Mouse (Mus musculus): ENCODE data around the gene Eif4g2.

Gene Eif4g2

DNA sequence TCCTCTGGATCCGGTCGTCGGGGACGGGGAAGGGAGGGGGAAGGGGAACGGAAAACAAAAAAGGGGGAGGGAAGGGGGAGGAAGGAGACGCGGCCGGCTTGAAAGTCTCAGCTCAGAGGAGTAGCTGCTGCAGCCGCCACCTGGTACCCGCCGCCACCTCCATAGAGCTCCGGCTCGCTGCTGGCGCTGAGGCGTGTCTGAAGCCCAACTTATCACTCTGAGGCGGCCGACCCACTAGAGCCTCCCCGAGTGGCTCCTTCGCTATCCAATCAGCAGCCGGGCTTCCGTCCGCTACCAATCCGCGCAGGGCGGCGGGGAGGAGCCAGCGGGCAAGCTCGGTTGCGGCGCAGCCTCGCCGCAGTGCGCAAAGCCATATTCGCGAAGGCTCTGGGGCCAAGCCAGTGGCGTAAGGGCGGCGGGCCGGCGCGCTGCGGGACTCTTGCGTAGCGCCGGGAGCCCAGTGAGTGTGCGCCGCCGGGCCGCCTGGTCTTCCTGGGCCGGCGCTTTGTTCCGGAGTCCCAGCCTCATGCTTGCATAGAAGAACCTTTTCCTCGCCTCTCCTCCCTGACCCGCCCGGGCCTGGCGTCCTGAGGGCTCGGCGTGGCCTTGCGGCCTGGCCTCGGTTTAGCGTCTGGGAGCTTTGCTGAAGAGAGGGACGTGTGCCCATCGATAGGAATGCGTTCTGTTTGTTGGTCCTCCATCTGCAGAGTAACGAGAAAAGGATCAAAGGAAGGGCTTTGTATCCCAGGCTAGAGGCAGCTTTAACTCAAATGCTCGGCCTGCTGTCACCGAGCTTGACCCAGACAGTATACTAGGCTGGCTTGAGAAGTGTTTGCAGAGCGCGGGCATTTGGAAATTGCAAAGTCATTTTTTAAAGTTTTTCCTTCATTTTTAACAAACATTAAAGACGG is at the start of gene Eif4g2:
TSS of gene Eif4g2 (minus strand) at position 209 of the 911 bp plus-strand sequence.
- peak; percentile 99 for DNase-seq

DNA sequence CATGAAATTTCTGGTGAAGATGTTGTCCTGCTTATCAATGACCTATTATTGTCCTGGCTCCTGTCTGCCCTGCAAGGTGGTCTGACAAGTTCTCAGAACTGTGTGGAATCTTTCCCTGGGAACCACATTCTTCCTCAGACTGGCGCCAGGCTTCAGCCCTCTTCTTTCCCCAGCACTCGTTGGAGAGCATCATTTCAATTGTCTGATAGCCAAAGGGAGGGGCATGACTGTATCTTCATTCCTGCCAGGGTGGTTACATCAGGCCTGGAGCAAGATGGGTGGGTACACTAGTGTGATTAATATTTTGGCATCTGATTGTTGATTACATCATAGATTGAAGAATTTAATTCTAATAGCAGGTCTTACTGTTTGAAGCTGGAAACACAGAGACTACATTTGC is 49.8 kb upstream of the Eif4g2 start:
- no peak for DNase-seq

DNA sequence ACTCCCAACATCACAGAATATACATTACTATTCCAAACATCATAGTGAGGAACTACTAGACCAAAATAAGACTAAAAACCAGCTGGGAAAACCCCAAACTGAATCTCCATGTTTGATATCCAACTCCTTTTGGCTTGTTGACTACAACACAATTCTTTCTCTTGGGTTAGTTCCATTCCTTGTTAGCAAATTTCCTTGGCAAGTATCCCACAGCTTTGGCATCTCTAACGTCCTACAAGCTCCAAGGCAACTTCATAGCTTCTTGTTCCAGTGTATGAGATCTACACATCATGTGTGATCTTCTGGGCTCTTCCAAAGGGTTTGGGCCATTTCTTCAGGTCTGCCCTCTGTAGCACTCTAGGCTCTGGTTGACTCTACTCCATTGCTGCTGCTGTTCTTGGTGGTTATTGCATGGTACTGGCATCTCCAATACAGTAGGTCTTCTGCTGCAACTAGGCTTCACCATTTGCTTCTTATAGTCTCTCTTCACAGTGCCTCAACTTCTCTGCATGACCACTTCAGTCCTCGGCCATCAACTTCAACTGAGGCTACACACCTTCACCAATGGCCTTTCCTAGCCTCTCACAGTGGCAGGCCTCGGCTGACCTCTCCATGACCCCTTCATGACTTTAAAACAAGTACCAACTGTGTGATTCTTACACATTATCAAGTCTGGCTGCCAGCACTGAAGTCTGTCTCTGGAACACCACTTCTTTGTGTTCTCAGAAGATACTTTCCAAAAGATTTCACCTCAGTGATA is 44.0 kb upstream of the Eif4g2 start:
- DNase-seq = no peak

DNA sequence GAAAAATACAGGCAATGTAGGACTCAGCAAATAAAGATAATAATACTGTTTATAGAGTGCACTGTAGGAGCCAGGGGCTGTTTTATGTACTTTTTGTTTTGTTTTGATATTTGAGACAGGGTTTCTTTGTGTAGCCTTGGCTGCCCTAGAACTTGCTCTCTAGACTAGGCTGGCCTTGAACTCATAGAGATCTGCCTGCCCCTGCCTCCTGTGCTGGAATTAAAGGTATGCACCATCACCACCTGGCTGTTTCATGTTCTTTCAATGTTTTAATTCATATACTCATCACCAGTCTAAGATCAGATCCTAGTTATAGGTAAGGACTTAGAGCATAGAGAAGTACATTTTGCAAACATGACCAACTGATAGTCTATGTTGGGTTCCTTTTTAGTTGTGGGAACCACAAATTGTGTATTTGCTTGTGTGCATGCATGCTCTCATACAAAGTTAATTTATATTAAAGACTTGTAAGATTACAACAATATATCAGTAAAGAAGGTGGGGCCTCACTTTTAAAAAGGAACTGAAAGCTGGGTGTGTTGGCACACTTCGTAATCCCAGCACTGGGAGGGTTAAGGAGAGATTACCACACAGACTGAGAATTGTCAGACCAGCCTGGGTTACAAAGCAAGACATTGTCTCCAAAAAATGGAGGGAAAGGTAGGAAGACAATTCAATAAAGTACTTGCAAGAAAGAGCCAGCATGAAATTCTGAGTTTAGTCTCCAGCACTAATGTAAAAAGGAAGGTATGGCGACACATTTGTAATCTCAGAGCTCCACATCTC is 41.1 kb upstream of the Eif4g2 start:
- DNase-seq = no peak

DNA sequence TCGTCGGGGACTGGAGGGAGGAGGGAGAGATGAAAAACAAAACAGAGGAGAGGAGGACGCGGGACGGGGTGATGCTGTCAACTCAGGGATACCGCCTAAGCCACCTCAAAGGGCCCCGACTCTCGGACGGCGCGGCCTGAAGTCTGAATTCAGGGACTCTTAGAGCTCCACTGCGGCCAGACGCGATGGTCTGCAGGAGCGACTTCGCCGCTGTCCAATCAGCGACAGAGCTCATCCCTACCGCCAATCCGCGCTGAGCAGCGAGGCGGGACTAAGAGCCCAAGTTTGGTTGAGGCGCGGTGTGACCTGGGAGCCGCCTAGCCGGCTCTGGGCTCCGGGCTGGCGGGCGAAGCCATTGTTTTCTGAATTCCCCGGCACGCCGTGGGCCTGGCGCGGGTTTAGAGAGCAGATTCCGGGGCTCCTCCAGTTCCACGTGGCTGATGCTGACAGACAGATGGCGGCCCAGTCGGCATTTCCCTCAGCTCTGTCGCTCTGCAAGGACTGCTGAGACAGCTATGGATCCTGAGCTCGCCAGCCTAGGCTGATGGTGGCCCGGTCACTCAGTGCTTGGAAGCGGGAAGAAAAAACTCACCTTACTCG is 39.8 kb upstream of the Eif4g2 start:
- DNase-seq = peak; percentile 96

DNA sequence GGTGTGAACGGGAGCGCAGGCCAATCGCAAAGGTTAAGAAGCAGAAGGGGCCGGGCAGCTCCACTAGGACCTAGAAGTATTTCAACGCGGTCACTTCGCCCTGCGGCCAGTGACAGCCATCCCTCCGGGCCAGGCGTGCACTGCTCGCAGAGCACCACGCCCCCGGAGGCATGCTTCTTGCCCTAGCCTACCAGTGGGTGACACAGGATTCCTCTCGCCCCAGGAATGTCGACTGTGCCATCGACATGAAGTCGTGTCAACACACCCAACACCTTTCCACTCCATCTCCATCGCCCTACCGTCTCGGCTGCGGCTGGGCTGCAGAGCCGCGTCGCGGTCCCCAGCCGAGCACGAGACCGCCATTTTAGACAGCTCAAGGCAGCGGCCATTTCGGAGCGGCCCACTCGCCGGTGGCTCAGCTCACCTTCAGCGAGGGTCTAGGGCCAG is 39.3 kb upstream of the Eif4g2 start:
- DNase-seq = no peak

DNA sequence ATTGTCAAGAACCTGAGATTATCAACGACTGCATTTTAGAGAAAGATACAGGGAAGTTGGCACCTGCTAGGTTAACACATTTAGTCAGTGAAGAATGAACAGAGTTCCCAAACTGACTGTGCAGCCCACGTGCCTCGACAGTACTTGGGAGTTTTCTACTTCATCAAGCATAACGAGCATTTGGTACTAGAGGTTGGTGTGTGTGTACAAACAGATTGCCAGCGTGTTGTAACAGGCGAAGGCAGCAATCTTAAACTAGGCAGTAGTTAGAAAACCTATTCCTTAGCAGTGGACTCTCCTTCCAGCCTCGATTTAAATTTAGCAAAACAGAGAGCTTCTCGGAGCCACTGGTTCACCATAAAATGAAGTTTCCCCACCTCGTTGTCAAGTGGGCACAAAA is 38.7 kb upstream of the Eif4g2 start:
- peak; percentile 4 for DNase-seq

DNA sequence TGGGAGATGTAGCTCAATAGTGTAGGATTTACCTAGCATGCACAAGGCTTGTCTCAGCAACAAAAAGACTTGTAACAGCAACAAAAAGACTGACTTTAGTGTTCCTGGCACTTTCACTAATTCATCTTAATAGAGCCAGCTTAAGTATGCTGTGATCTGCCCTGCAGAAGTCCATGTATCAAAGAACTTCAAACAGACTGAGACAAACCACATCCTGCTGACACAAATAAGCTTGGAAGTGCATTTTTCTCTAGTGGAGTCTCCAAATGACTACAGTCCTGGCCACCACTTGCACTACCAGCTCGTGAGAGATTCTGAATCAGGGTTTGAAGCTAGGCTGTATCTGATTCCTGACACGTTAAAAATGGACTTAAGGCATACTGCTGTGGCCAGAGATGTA is 26.7 kb upstream of the Eif4g2 start:
- DNase-seq = no peak

DNA sequence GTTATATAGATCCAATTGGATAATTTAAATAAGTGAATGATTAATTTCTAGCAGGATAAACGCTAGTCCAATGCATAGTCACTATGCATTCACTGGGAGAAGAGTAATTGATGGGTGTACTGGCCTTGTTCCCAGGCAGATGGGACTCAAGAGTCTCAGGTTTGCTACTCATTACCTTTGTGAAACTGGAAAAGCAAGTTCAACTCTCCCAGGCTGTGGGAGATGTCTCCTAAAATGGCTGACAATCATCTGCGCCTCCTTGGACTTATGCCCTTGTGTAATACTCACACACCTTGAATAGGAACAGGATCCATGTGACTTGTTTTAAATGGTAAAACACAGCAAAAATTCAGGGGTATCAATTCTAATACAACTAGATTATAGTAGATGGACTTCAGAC is 26.3 kb upstream of the Eif4g2 start:
- DNase-seq = no peak

DNA sequence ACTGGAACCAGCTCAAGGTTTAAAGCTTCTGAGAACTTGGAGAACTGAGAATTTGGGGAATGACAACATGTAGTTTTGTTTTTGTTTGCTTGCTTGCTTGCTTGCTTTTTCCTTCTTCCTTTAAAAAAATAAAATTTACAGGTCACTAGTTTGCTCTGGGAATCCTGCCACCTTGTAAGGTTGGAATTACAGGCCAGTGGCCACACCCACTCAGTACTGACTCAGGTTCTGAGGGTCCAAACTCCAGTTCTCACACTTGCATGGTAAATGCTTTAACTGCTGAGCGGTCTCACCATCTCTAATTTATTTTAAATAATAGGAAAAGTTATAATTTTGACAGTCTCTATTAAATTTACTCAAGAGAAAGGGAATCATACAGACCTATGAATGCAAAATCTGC is 15.4 kb upstream of the Eif4g2 start:
- no peak for DNase-seq

DNA sequence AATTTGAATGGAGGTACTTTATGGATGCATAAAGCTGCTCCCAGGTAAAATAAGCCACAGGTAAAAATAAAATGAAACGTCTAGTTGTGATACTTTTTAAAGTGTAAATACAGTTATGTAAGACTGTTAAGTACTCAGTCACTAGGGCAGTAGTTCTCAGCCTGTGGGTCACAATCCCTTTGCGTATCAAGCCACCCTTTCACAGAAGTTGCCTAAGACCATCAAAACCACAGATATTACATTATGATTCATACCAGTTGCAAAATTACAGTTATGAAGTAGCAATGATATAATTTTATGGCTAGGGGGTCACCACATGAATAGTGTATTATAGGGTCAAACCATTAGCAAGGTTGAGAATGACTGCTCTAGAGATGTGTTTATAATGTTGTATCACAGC is 12.3 kb upstream of the Eif4g2 start:
- no peak for DNase-seq

DNA sequence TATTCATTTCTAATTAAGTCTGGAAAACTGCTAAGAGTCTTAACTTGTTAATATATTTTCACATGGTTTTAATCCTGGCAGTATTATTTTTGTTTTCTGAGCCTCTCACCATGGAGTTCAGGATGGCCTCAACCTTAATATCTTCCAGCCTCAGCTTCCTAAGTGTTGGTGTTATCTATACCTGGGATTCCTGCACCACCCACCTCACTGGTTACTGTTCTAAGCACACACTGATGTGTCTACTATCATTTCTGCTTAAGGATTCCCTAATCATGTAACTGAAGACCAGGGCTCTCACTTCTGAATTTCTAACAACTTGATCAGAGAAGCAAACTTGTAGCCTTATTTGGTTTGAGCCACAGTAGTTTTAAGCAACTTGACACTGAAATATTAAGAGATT is 2.3 kb upstream of the Eif4g2 start:
- DNase-seq = no peak

DNA sequence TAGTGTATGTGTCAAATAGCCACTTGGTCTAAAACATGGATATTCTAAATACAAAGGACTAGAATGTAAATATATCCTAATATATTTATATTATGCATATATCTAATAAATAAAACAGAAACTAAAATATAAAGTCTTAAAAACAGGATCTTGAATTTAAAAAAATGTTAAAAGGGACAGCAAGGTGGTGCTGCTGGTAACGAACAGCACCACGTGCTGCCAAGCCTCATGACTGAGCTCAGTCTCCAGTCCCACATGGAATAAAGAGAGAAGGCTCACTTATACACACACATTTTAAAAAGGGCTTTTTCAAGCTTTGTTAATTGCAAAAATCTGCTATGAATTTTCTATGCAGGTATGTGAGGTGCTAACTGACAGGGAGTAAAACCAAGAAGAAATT is 1.6 kb upstream of the Eif4g2 start:
- DNase-seq = no peak

DNA sequence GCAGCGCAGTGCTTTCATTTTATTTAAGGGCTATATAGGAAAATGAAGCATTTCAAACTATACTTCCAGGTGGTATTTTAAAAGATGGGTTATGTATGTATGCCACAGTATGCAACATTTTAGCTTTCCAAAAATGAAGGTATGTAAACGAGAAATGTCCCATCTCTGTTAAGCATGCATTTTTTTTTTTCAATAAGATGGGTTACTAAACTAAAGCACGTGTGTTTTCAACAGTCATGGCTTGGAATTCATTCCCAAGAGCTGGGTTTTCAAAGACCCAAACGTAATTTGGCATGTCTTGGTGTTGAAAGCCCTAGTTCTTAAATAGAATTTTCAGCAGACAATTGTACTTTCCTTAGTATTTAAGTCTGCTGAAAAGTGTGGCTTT is 897 bp upstream of the Eif4g2 start:
- DNase-seq = no peak

DNA sequence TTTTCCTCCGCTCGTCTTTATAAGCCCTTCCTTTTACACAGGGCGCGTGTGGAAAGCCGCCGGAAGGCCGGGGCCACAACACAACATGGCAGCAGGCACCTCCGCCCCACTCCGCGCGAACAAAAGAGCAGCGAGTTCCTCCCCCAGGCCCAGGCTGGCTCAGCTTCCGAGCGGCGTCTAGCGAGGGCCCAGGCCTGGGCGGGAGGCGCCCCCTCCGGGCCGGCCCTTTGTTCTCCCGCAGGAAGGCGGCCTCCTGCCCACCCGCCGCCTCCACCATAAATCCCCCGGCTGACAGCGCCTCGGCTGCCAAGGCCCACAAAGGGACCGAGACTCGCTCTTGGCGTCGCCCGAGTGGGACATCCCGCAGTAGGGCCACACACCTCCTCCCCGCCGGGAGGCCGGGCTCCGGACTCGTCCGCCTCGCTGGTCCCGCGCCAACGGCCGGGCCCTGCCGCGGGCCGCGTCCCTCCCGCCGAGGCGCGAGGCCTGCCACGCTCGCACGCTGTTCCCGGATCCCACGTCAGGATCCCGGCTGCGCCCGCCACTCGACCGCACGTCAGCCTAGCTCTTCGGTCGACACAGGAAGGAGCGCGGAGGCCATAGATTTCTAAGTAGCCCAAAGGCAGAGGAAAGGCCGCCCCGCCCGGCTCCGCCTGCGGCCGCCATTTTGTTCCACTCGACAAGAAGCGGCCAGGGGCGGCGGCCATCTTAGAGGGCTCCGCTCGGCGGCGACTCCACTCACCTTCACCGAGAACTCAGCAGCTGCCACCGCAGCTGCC is 598 bp downstream of the Eif4g2 start:
- DNase-seq = peak; percentile 91

DNA sequence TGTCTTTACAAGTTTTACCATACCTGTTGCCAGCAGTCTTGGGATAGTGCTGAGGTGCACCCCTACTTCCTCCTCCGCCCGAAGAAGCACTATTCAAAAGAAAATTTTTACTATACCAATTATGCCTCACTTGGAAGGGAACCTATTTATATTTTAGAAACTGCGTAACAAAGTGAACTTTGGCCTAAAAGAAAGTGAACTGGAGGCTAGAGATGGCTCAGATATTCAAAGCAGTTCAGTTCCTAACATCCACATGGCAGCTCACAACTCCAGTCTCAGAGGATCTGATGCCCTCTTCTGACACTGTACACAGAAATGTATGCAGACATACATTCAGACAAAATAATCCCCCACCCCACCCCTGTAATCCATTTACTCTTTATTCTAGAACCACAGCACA is 2.0 kb downstream of the Eif4g2 start:
- no peak for DNase-seq

DNA sequence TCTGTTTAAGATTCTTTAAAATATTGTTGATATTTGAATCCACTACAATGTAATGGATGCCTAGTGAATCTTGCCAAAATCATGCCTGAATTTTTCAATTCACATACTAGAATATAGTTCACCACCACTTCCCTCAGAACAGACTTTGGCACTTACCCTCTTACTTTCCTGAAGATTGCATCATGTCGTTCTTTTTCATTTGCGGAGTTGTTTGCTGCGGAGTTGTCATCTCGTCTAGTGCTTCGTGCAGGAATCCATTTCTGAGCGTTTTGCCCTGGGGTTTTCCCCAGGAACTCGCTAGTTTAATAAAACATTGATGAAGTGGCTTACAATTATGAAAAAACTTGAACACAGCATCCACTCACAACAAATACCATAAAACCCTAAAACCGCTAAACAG is 2.8 kb downstream of the Eif4g2 start:
- DNase-seq = no peak

DNA sequence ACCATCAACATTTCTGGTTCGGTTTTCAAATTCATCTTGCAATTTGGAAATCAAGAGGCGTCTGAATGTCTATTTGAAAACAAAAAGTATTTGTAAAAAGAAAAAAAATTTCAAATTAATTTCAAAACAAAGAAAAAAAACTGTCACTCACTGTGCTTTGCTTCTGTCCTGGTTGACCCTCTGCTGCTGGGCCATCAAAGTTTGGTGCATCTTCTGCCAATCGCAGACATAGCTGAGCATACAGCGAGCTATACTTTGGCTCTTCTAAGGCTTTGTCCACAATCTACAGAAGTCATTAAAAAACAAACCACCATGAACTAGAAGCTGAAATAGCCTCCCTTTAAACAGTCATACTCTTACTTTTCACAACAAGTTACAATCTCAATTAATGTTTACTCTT is 4.6 kb downstream of the Eif4g2 start:
- DNase-seq = no peak

DNA sequence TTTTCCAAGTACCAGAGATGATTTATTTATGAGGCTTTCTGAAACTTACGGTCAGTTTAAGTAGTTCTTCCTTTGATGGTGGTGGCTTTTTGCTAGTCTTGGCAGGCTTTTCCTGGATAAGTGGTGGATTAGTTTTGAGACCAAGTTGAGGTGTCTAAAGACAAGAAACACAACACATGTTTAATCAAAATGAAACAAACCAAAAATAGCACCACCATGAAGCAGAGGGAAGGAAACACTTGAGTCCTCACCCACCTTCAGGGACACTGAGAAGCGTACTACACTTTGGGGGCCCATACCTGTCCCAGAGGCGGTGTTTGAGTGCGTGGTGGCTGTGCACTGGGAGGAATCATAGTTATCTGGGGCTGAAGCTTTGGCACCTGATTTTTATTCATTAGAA is 7.5 kb downstream of the Eif4g2 start:
- no peak for DNase-seq

DNA sequence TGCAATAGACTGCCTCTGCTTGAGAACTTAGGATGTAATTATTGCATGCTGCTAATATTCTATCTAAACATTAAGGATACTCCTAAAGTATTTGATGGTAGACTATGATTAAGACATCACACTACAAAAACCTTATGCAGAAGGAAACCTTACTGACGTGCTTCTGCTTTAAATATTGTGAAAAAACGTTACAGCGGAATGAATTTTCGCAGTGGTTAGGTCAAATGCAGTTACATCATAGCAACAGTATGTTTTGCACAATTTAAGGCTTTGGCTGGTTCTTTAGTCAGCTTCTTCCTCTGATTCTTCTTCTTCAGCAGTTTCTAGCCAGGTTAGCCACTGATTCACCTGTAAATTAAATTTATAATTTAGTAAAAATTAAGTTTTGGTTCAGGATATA is 10.4 kb downstream of the Eif4g2 start:
- DNase-seq = no peak

DNA sequence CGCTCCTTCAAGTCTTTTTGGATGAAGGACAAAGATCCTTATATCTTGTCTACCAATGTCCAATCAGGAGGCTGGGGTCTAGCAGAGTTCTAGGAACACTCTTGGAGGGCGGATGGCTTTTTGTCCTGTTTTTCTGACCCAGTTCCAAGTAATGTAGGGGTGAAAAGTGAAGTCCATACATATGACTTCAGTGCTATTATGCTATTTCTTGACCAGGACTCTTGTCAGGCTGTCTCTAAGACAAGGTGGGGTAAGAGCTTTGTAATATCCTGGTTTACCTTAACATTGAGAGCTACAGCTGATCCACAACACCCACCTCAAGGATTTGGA is 12.7 kb downstream of the Eif4g2 start:
- DNase-seq = no peak

DNA sequence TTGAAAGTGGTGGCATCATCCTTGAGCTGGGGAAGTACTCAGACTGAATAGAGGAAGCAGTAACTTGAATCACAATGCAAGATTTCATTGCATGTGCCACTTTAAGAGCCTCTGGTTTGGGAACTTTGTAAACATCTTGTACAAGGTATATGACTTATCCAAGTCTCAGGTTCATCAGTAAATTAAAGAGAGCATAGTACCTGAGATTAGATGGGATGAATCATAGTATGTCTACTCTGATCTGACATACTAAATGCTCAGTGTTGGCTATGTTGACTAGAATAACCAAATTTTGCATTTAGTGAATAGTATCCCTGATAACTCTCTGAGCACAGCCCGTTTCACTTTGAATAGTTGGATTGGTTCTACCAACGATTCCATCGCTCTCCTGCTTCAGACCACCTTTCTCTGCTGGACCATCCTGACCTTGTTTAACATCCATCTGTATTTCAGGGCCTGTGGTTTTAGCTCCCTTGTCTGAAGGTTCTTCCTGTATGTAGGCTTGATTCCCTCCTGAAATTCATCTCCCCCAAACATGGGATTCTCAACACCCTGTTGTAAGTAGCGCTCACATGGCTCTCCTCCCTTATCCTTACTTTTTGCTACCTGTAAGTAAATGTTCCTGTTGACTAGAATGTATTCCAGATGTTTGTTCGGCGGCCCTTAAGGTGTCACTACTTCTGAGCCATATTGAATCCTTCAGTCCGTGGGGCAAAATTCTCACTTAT is 13.2 kb downstream of the Eif4g2 start:
- no peak for DNase-seq

Measured in thymus, postnatal 14 days (tissue).